Mouse (Mus musculus) erythroblast, embryonic 14.5 days (primary cell): ENCODE measurements around the gene Nkd1.

Experiments
- GATA1 ChIP-seq: IDR thresholded peaks from 2 replicates; pipeline ENCODE4 v1.6.1; 2012; ENCODE audit warnings: low read length, inconsistent platforms, mixed read lengths
- TAL1 ChIP-seq: IDR thresholded peaks from 3 replicates; pipeline ENCODE4 v1.6.1; 2012; ENCODE audit warnings: low read length, inconsistent platforms, mixed read lengths

DNA sequence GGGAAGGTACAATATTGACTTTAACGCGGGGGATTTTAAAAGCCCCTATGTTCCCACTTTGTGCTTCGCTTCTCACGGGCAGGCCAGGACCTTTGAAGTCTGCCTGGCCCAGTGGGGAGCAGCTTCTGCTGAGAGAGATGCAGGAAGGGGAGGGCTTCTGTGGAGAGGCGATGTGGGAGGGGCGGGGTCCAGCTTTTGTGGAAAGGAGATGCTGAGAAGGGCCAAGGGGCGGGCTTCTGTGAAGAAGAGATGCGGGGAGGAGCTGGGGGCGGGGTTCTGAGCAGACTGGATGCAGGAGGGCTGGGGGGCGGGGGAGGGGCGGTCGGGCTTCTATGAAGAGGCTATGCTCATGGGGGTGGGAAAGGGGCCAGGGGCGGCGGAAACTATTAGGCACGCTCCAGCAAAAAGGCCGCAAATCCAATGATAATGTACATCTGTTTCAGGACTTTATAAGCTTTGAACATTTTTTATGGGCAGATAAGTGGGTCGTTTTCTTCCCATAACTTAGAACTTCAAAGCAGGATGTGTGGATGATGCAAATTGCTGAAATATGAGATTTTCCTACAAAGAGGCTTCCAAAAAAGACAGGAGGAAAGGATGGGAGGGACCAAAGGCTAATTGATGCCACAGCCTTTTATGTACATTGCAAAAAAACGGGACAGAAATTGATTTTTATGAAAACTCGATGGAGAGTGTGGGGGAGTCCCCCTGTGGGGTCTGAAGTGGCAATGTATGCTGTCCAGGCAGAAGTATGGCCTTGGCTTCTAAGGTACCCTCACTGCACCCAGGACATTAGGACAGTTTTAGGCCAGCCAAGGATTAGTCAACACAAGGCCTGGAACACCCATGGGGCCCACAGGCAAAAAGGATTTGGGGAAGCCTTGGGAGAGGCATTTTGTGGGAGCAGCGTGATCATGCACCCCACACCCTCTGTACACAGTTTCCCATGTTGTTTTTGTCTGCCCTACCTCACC lies 83.2 kb downstream of the Nkd1 start:
- TF ChIP-seq GATA1 (no peak), TAL1 (no peak)
